Mouse (Mus musculus): ENCODE measurements around the gene Snrnp27.

Gene Snrnp27

DNA sequence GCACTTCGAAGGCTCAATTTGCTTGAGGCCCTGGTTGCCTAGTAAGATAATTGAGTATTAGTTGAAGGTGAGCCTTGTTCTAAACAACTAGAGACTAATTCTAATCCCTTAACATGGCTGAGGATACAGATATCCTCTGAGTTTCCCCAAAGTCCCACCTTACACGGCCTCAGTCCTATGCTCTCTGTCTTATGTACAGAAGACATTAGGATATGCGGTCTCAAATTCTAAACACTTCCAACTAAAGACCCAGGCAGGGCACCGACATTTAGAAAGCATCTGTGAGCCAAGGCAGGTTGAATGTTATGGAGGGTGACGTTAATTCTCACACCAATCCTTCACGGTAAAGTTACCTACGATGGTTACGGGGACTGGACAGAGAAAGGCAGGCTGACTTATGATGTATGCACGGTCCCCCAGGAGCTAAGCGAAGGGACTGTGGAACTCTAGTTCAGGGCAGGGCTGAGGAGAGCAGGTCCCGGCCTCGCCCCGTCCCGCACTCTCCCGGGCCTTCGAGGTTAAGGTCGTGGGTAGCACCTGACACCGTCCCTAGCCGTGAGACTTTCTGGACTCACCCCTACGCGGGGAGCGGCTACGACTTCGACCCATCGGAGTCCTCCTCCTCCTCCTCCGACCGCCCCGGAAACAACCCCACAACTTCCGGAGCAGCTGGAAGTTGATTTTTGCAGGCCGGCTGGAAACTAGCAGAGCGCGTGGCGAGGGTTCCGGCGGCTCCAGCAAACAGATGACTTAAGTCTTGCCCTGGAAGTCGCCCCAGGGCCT lies at the start of gene Snrnp27:
Gene Snrnp27 (minus strand): TSS at position 651 of the 783 bp plus-strand sequence.
- peak; percentile 93 to 95 for DNase-seq

- peak; percentile 96 for DNase-seq
Measured at GRCm38 (mm10) chr6:86733183-86733876, 49.0 kb upstream of the Snrnp27 start, which contains the start of gene Gmcl1. TSS of gene Gmcl1 (minus strand) at chr6:86733383.

GRCm38 (mm10) chr6:86732276-86733173 lies 48.2 kb upstream of the Snrnp27 start:
- peak; percentile 72 to 75 for DNase-seq

DNA sequence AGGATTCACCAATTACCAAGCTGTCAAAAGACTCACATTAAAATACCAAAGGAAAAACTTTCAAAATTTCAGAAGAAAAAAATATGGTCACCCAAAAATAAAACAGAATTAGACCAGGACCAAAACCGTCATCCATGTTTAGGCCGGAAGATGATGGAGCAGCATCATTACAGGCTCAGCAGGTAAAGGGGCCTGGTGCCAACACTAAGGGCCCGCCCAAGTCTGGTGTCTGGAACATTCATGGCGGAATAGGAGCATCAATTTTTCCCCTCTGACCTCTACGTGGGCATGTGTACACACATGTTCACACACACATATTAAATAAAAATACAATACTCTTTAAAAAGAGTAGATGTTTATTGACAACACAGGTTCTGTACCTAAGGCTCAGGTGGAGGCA lies 44.4 kb upstream of the Snrnp27 start:
- DNase-seq = peak; percentile 24 to 31

GRCm38 (mm10) chr6:86721977-86722376 lies 37.7 kb upstream of the Snrnp27 start:
- no peak for DNase-seq

DNA sequence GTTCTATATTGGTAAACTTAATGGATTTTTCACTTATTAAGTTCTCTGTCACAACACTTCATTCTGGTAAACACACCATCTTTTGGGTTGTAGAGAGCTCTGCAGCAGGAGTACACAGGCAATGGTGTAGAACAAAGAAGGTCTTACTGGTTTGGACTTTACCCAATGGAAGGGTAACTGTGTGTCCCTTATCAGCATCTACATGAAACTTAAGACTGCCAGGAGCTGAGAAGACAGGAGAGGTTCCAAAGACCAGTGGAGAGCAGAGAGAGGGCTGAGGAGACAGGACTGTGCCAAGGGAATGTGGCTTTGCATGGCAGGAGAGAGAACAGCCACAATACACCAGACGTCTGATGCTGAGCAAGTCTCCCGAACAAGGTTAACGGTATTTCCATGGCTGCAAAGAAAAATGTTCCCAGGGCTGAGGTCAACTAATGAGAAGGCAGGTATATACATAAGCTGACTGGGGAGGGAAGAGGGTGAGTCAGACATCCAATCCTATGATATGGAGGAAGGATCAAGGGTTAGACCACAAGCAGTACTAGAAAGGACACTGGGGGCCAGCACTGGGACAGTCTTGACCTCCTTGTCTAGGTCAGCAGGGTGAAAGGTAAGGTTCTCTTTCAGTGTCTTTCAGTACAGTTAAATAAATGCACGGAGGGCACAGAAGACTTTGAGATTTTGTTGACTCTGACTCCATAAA lies 23.9 kb upstream of the Snrnp27 start:
- DNase-seq = no peak

GRCm38 (mm10) chr6:86702577-86702976 lies 18.3 kb upstream of the Snrnp27 start:
- no peak for DNase-seq

- no peak for DNase-seq
Measured at GRCm38 (mm10) chr6:86697903-86698302, 13.6 kb upstream of the Snrnp27 start.

- peak; percentile 43 to 48 for DNase-seq
Measured at GRCm38 (mm10) chr6:86696213-86696612, 11.9 kb upstream of the Snrnp27 start.

GRCm38 (mm10) chr6:86694465-86694864 lies 10.1 kb upstream of the Snrnp27 start:
- DNase-seq = peak; percentile 52 to 65

DNA sequence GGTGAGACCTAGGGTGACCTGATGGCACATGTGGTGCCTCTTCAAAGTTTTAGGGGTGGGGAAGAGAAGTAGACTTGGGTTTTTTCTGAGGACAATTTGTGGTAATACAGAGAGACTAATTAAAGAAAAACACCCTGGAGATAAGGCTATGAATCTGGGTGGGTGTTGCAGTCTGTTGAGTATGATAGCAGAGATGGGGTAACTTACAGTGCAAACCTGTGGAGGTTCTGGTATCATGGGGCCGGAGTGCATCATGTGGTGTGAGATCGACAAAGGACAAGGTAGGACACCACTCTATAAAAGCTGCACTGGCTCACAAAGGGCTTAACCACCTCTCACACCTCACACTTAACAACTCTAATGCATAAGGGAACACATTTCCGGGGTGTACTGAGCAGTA lies 5.3 kb upstream of the Snrnp27 start:
- no peak for DNase-seq

DNA sequence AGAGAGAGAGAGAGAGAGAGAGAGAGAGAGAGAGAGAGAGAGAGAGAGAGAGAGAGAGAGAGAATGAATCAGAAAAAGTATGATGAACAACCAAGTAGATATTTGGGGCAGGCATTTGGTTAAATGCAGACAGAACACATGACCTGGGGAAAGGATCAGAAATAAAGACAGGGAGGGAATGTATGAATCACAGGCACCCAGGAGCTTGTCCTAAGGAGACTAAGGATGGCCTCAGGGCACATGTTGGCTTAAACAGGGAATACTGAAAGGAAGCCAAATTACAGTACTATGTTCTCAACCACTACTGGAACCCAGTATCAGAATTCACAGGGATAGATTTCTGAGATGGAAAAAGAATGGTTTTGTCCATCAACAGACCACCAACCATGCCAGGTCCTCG lies 2.6 kb upstream of the Snrnp27 start:
- DNase-seq = no peak

GRCm38 (mm10) chr6:86684655-86685011 lies 311 bp upstream of the Snrnp27 start:
- DNase-seq = peak in 1 of 2 experiments; percentile 16

DNA sequence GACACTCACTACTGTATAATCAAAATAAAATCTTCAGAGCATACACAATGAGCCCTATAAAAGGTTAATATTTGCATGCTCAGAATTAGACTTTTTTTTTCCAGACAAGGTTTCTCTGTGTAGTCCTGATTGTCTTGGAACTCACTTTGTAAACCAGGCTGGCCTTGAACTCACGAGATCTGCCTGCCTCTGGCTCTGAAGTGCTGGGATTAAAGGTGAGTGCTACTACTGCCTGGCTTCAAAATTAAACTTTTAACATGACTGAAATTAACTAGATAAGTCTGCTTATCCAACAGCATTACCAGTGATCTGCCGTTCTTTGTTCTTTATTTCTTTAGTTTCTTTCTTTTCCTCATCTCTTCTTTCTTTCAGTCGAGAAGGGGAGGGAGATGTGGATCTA lies 3.0 kb downstream of the Snrnp27 start:
- no peak for DNase-seq

DNA sequence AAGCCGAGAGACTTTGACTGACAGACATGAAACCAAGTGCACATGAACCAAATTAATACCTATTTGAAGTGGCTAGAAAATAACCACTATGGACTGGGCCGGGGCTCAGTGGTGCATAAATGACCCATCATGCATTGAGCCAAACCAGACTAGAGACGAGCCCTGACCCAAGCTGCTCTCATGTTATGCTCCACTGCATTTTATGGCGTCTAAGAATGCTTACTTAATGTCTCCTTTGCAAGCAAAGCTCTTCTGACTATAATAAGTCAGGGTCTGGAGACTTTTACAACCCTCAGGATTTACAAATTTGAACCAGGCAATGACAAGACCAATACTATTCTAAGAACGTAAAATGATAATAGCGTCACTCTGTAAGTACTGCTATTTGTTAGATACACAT lies 6.0 kb downstream of the Snrnp27 start:
- no peak for DNase-seq

DNA sequence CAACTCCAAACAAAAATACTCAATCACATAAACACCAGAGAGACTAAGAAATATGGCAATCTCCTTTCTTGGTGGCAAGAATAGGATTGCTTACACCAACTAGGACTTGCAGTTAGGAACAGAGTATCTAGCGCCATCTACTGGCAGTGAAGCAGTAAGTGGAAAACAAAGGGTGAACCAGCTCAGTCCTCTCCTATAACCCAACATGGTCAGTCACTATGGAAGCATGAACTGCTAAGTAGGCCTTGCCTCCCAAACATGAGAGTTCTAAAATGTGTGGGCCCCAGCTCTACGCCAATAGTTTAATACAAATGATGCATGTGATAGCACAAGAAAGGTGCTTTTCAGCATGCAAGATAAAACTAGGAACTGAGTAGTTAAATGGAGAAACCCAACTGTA lies 13.4 kb downstream of the Snrnp27 start:
- DNase-seq = peak; percentile 72 to 80

DNA sequence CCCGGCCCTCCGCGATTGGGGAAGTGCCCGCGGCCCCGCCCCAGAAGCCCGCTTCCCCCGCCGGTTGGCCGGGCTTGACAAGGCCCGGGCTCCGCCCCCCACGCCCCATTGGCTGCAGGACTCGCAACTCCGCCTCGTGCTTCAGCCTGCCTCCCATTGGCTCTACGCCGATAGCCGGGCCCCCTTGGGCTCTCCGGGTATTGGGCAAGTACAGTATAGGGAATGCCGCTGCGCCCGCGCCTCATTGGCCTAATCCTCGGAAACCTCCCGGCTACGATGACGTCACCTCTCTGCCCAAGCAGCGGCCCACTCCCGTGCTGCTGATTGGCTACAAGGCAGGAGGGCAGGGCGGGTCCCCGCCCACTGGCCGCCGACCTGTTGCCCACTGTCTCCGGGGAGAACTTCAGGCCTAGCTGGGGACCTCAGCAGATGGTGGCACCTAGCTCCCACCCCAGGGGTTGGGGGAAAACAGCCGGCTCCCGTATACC lies 15.0 kb downstream of the Snrnp27 start:
- peak; percentile 100 for DNase-seq

DNA sequence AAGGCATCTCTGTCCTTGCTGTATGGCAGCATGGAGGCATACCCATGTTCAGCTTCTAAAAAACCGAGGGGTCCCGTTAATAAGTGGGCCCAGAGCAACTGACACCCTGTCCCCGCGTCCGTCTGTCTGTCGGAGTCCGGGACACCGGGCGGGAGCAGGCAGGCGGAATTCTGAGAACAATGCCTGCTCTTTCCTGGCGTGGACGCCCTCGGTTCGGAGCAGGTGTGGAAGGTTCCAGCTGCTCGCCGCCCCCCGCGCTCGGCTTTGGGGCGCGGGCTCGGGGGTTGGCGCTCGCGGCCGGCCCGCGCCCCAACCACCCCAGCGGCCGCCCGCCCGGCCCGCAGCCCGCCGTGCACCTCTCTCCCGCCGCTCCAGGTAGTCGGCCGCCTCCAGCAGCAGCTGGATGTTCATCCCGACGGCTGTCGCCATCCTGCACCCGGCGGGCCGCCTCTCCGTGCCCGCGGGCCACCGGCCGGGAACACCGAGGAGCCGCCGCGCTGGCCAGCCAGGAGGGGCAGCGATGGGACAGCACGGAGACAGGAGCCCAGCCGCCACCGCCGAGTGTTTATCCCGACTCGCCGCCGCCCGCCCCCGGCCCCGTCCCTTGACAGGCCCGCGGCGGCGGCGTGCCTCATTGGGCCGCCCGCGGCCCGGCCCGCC lies 15.6 kb downstream of the Snrnp27 start, which contains the start of gene Mxd1:
Gene Mxd1 (minus strand): TSS at position 582 of the 660 bp plus-strand sequence.
- peak; percentile 47 to 54 for DNase-seq

GRCm38 (mm10) chr6:86667061-86667460 lies 17.3 kb downstream of the Snrnp27 start:
- no peak for DNase-seq

GRCm38 (mm10) chr6:86665560-86666307 lies 18.6 kb downstream of the Snrnp27 start:
- DNase-seq = no peak

- no peak for DNase-seq
Measured at GRCm38 (mm10) chr6:86665076-86665475, 19.2 kb downstream of the Snrnp27 start.
